Mouse (Mus musculus) MEL (cell line): Measurements from ENCODE around the gene Gm17018. TPM values are rescaled to one million over a fixed set of nuclear protein-coding genes. Genes with fewer than 3 reads are reported as not detected.

Experiments used
- DNase-seq: peaks from one replicate; pipeline ENCODE4 v3.0.0; 2011; ENCODE audit warnings: low read depth, low spot score
- H3K27ac ChIP-seq: 2 replicates; pipeline ENCODE4 v1.5.1; 2012; ENCODE audit warnings: low read depth, mild to moderate bottlenecking, control low read depth, low read length, moderate library complexity; ENCODE audit not compliant: control insufficient read depth
- H3K27me3 ChIP-seq, 2 experiments: fragments of 150-350 bp in 1 of 2; sonication (generic) in 1 of 2; 2 replicates each; pipeline ENCODE4 v1.6.1; 2012; ENCODE audit warnings: low read length in 2 of 2, mild to moderate bottlenecking in 2 of 2, improper control_type of control experiment in 1 of 2, moderate library complexity in 1 of 2; ENCODE audit not compliant: insufficient read depth in 2 of 2, control insufficient read depth in 1 of 2
- H3K36me3 ChIP-seq, 2 experiments: 2 replicates each; pipeline ENCODE4 v1.6.1; 2012 to 2014; ENCODE audit warnings: low read length in 2 of 2, improper control_type of control experiment in 1 of 2, inconsistent platforms in 1 of 2, mild to moderate bottlenecking in 1 of 2; ENCODE audit not compliant: insufficient read depth in 2 of 2, control insufficient read depth in 1 of 2
- H3K4me1 ChIP-seq, 2 experiments: fragments of 150-350 bp in 1 of 2; sonication (generic) in 1 of 2; 2 replicates each; pipeline ENCODE4 v1.6.1; 2012; ENCODE audit warnings: low read length in 2 of 2, improper control_type of control experiment in 1 of 2, mild to moderate bottlenecking in 1 of 2; ENCODE audit not compliant: insufficient read depth in 2 of 2, control insufficient read depth in 1 of 2
- H3K4me3 ChIP-seq, 2 experiments: fragments of 150-350 bp in 1 of 2; sonication (generic) in 1 of 2; 2 replicates each; pipeline ENCODE4 v1.5.1; 2012; ENCODE audit warnings: low read depth in 2 of 2, low read length in 2 of 2, mild to moderate bottlenecking in 2 of 2, moderate library complexity in 2 of 2, control low read depth in 1 of 2, improper control_type of control experiment in 1 of 2; ENCODE audit not compliant: control insufficient read depth in 1 of 2, insufficient read depth in 1 of 2
- H3K79me2 ChIP-seq: 2 replicates; pipeline ENCODE4 v1.6.1; 2012; ENCODE audit warnings: mild to moderate bottlenecking, low read length, moderate library complexity; ENCODE audit not compliant: control insufficient read depth, poor library complexity, insufficient read depth
- H3K9ac ChIP-seq: 2 replicates; pipeline ENCODE4 v1.6.1; 2012; ENCODE audit warnings: low read depth, mild to moderate bottlenecking, control low read depth, low read length, moderate library complexity; ENCODE audit not compliant: control insufficient read depth, poor library complexity, severe bottlenecking
- H3K9me3 ChIP-seq: fragments of 150-350 bp; sonication (generic); replicated peaks from 2 replicates; pipeline ENCODE4 v1.6.1; 2012; ENCODE audit warnings: mild to moderate bottlenecking, low read length, improper control_type of control experiment, moderate library complexity; ENCODE audit not compliant: insufficient read depth
- BHLHE40 ChIP-seq: IDR thresholded peaks from 2 replicates; pipeline ENCODE4 v1.6.1; 2012; ENCODE audit warnings: low read depth, mild to moderate bottlenecking, inconsistent platforms, low read length, improper control_type of control experiment, borderline replicate concordance
- CHD1 ChIP-seq: IDR thresholded peaks from 2 replicates; pipeline ENCODE4 v1.6.1; 2012; ENCODE audit warnings: low read depth, mild to moderate bottlenecking, inconsistent platforms, low read length, improper control_type of control experiment
- CHD2 ChIP-seq: IDR thresholded peaks from 2 replicates; pipeline ENCODE4 v1.6.1; 2011; ENCODE audit warnings: low read length, improper control_type of control experiment
- CTCF ChIP-seq, 3 experiments: IDR thresholded peaks in 2 of 3; conservative IDR thresholded peaks in 1 of 3; 2 replicates each; pipeline ENCODE4 v1.5.1; 2011 to 2012; ENCODE audit warnings: low read length in 3 of 3, low read depth in 2 of 3, mild to moderate bottlenecking in 2 of 3, improper control_type of control experiment in 1 of 3, inconsistent platforms in 1 of 3, mixed read lengths in 1 of 3, moderate library complexity in 1 of 3; ENCODE audit not compliant: control insufficient read depth in 1 of 3, insufficient read depth in 1 of 3, poor library complexity in 1 of 3, severe bottlenecking in 1 of 3
- E2F4 ChIP-seq: IDR thresholded peaks from 2 replicates; pipeline ENCODE4 v1.6.1; 2011; ENCODE audit warnings: low read depth, low read length, improper control_type of control experiment, borderline replicate concordance
- ELF1 ChIP-seq: IDR thresholded peaks from 2 replicates; pipeline ENCODE4 v1.6.1; 2014; ENCODE audit warnings: low read depth, mild to moderate bottlenecking, inconsistent platforms, low read length, improper control_type of control experiment, moderate library complexity
- ETS1 ChIP-seq: IDR thresholded peaks from 2 replicates; pipeline ENCODE4 v1.6.1; 2012; ENCODE audit warnings: low read depth, mild to moderate bottlenecking, inconsistent platforms, low read length, improper control_type of control experiment, moderate library complexity
- GABPA ChIP-seq: IDR thresholded peaks from 2 replicates; pipeline ENCODE4 v1.6.1; 2012; ENCODE audit warnings: low read depth, mild to moderate bottlenecking, inconsistent platforms, low read length, improper control_type of control experiment, moderate library complexity
- HCFC1 ChIP-seq: IDR thresholded peaks from 2 replicates; pipeline ENCODE4 v1.6.1; 2012; ENCODE audit warnings: low read depth, mild to moderate bottlenecking, inconsistent platforms, low read length, improper control_type of control experiment, moderate library complexity
- MAZ ChIP-seq: IDR thresholded peaks from 2 replicates; pipeline ENCODE4 v1.6.1; 2012; ENCODE audit warnings: low read depth, mild to moderate bottlenecking, inconsistent platforms, low read length, improper control_type of control experiment
- MEF2A ChIP-seq: IDR thresholded peaks from 2 replicates; pipeline ENCODE4 v1.6.1; 2014; ENCODE audit warnings: low read depth, mild to moderate bottlenecking, inconsistent platforms, low read length, improper control_type of control experiment; ENCODE audit not compliant: poor library complexity, insufficient replicate concordance, severe bottlenecking; ENCODE audit errors: extremely low read depth
- MYB ChIP-seq: IDR thresholded peaks from 2 replicates; pipeline ENCODE4 v1.6.1; 2011; ENCODE audit warnings: mild to moderate bottlenecking, low read depth, low read length, improper control_type of control experiment
- NELFE ChIP-seq: IDR thresholded peaks from 2 replicates; pipeline ENCODE4 v1.6.1; 2011; ENCODE audit warnings: low read depth, low read length, improper control_type of control experiment
- POLR2A ChIP-seq, 2 experiments: IDR thresholded peaks; 2 replicates each; pipeline ENCODE4 v1.6.1; 2011 to 2012; ENCODE audit warnings: low read length in 2 of 2, mild to moderate bottlenecking in 2 of 2, control low read depth in 1 of 2, improper control_type of control experiment in 1 of 2, low read depth in 1 of 2, moderate library complexity in 1 of 2; ENCODE audit not compliant: control insufficient read depth in 1 of 2, insufficient read depth in 1 of 2, poor library complexity in 1 of 2
- POLR2AphosphoS2 ChIP-seq: IDR thresholded peaks from 2 replicates; pipeline ENCODE4 v1.6.1; 2011; ENCODE audit warnings: low read length, improper control_type of control experiment
- POLR2AphosphoS5 ChIP-seq: IDR thresholded peaks from 2 replicates; pipeline ENCODE4 v1.6.1; 2012; ENCODE audit warnings: low read depth, borderline replicate concordance, mild to moderate bottlenecking, inconsistent platforms, low read length, moderate library complexity, mixed read lengths
- RCOR1 ChIP-seq: IDR thresholded peaks from 2 replicates; pipeline ENCODE4 v1.6.1; 2012; ENCODE audit warnings: low read depth, mild to moderate bottlenecking, inconsistent platforms, low read length, improper control_type of control experiment
- SIN3A ChIP-seq: IDR thresholded peaks from 2 replicates; pipeline ENCODE4 v1.6.1; 2012; ENCODE audit warnings: low read length, improper control_type of control experiment, inconsistent platforms
- SMC3 ChIP-seq: IDR thresholded peaks from 2 replicates; pipeline ENCODE4 v1.6.1; 2011; ENCODE audit warnings: low read depth, low read length, improper control_type of control experiment
- TAL1 ChIP-seq: IDR thresholded peaks from 2 replicates; pipeline ENCODE4 v1.6.1; 2012; ENCODE audit warnings: mild to moderate bottlenecking, inconsistent platforms, low read length, moderate library complexity, mixed read lengths
- TBP ChIP-seq: IDR thresholded peaks from 2 replicates; pipeline ENCODE4 v1.8.0; 2011; ENCODE audit warnings: low read depth, low read length, improper control_type of control experiment
- TCF12 ChIP-seq: IDR thresholded peaks from 2 replicates; pipeline ENCODE4 v1.6.1; 2014; ENCODE audit warnings: low read depth, mild to moderate bottlenecking, inconsistent platforms, low read length, improper control_type of control experiment, moderate library complexity
- UBTF ChIP-seq: IDR thresholded peaks from 2 replicates; pipeline ENCODE4 v1.6.1; 2012; ENCODE audit warnings: low read depth, mild to moderate bottlenecking, inconsistent platforms, low read length, improper control_type of control experiment, moderate library complexity, borderline replicate concordance; ENCODE audit not compliant: insufficient read depth
- USF1 ChIP-seq: IDR thresholded peaks from 2 replicates; pipeline ENCODE4 v1.6.1; 2014; ENCODE audit warnings: low read depth, mild to moderate bottlenecking, inconsistent platforms, low read length, improper control_type of control experiment, moderate library complexity
- ZKSCAN1 ChIP-seq: IDR thresholded peaks from 2 replicates; pipeline ENCODE4 v1.6.1; 2012; ENCODE audit warnings: low read depth, mild to moderate bottlenecking, inconsistent platforms, low read length, improper control_type of control experiment, moderate library complexity
- ZMIZ1 ChIP-seq: IDR thresholded peaks from 2 replicates; pipeline ENCODE4 v1.6.1; 2012; ENCODE audit warnings: low read depth, mild to moderate bottlenecking, inconsistent platforms, low read length, improper control_type of control experiment, moderate library complexity
- ZNF384 ChIP-seq: IDR thresholded peaks from 2 replicates; pipeline ENCODE4 v1.6.1; 2012; ENCODE audit warnings: low read depth, mild to moderate bottlenecking, inconsistent platforms, low read length, improper control_type of control experiment
- polyA plus RNA-seq, 2 experiments: library from polyadenylated mRNA; stranded (reverse) in 1 of 2; unstranded in 1 of 2; fragments of >175 nt in 1 of 2; fragments of >200 nt in 1 of 2; gene quantifications; 2 replicates each; pipeline versions ENCODE4 v1.2.1 to v1.2.4; 2012; ENCODE audit warnings: low replicate concordance in 2 of 2, low read depth in 1 of 2; ENCODE audit not compliant: insufficient read length in 2 of 2, insufficient read depth in 1 of 2, missing spikeins in 1 of 2
- total RNA-seq: library from RNA; depleted of rRNA; stranded (reverse); fragments of 300-350 nt; gene quantifications from 2 replicates; pipeline ENCODE4 v1.2.3, GENCODE M21; 2012

Gm17018 gene
- total and polyA plus RNA-seq, 3 experiments: 34.9 to 62.6 TPM; not detected in 1

- TF ChIP-seq NELFE (peak; percentile 38), TCF12 (0 out of 2 replicates have a peak, but pooled peaks have one; percentile 17), POLR2AphosphoS2 (no peak)
Observed at GRCm38 (mm10) chr19:45541409-45542041, 18.9 kb upstream of the Gm17018 start (continued).

GRCm38 (mm10) chr19:45542061-45542460 lies 18.4 kb upstream of the Gm17018 start:
- peak overlapping the region; percentile 67 for H3K9ac ChIP-seq
- no peak for DNase-seq
- no peaks in the 10 kb centered on the region; the same call in 1 of the 2 replicates for H3K79me2 ChIP-seq
- H3K9me3 ChIP-seq: no peaks in the 10 kb centered on the region
- peaks cover 7 to 23% of the 10 kb centered on the region in 2 experiments for H3K4me1 ChIP-seq
- no peaks in the 10 kb centered on the region for H3K27me3 ChIP-seq
- peak overlapping the region; percentile 29 for H3K27ac ChIP-seq
- peak overlapping the region; percentile 58 to 90 for H3K4me3 ChIP-seq
- peaks cover 0 to 14% of the 10 kb centered on the region in 2 experiments; a peak in 2 of 4 replicates for H3K36me3 ChIP-seq
- TF ChIP-seq BHLHE40 (no peak), TBP (no peak), HCFC1 (no peak), UBTF (no peak), CHD1 (no peak), ZMIZ1 (no peak), ELF1 (no peak), MAZ (no peak), SIN3A (no peak), GABPA (no peak)

- H3K9me3 ChIP-seq: no peaks in the 10 kb centered on the region
- H3K9ac ChIP-seq: peak overlapping the region; percentile 71
- H3K27ac ChIP-seq: peak overlapping the region; percentile 17; the same call in 1 of the 2 replicates
- peak; percentile 88 for DNase-seq
- no peaks in the 10 kb centered on the region for H3K27me3 ChIP-seq
- no peaks in the 10 kb centered on the region; the same call in 1 of the 2 replicates for H3K79me2 ChIP-seq
- peaks cover 0 to 8% of the 10 kb centered on the region in 2 experiments; a peak in 2 of 4 replicates for H3K36me3 ChIP-seq
- peak overlapping the region; percentile 76 to 83 for H3K4me3 ChIP-seq
- H3K4me1 ChIP-seq: peaks cover 7 to 20% of the 10 kb centered on the region in 2 experiments
- no peak for TF ChIP-seq MYB
- TF ChIP-seq ZKSCAN1: no peak
- no peak for TF ChIP-seq POLR2AphosphoS5
- TF ChIP-seq TAL1: no peak
- TF ChIP-seq CHD2: peak; percentile 54; the same call in 1 of the 2 replicates
- no peak for TF ChIP-seq SMC3
- TF ChIP-seq NELFE: peak; percentile 35; the same call in 1 of the 2 replicates
- TF ChIP-seq SIN3A: peak; percentile 54; the same call in 1 of the 2 replicates
- no peak for TF ChIP-seq E2F4
- no peak for TF ChIP-seq ZNF384
- TF ChIP-seq ETS1: peak; percentile 64
- no peak for TF ChIP-seq USF1
- TF ChIP-seq POLR2A (IDR thresholded peaks at IDR 0.05; ENCODE audit: control insufficient read depth in 1 of 2, insufficient read depth in 1 of 2, low read depth in 1 of 2, low read length in 2 of 2, poor library complexity in 1 of 2): peak in 1 of 2 experiments; percentile 39; a peak in 1 of 4 replicates
- no peak for TF ChIP-seq MEF2A
- peak; percentile 18; the same call in 1 of the 2 replicates for TF ChIP-seq TCF12
- TF ChIP-seq RCOR1: peak; percentile 34; the same call in 1 of the 2 replicates
- no peak; a peak in 1 of 6 replicates for TF ChIP-seq CTCF (IDR thresholded peaks at IDR 0.05 in 2 of 3, conservative IDR thresholded peaks at IDR 0.05 in 1 of 3; ENCODE audit: control insufficient read depth in 1 of 3, insufficient read depth in 1 of 3, low read depth in 2 of 3, low read length in 3 of 3, poor library complexity in 1 of 3, severe bottlenecking in 1 of 3)
Observed at GRCm38 (mm10) chr19:45544152-45544924, 16.1 kb upstream of the Gm17018 start.
